Comparison of ENCODE assay signal across 9 mouse cellular contexts in genomic region chr9:97019231-97019630, GRCm38 (mm10). TPM values are rescaled to one million over a fixed set of nuclear protein-coding genes. Genes with fewer than 3 reads are reported as not detected.
A peak's percentile ranks its signal among the peaks of the same experiment; 100 is the strongest.
DNase-seq lines count a peak whose midpoint lies in the region; ATAC-seq lines count a peak whose summit lies in the region.
"Had no signal": no experiment of that assay in that cellular context is flagged by ENCODE, and none has a peak within 500 bp of the region (broad histone marks: within the 10 kb centered on the region; RNA-seq: fewer than 3 reads in every experiment).

No protein-coding gene starts in this region.

- H3K4me2 ChIP-seq in liver, embryonic 11.5 days, result peak overlapping the region; percentile 76
- peak overlapping the region; percentile 100 for H3K4me2 ChIP-seq in embryonic facial prominence, embryonic 15.5 days (replicated peaks)
- H3K4me2 ChIP-seq in neural tube, embryonic 15.5 days, result peak overlapping the region; percentile 87

- no peaks in the 10 kb centered on the region for H3K36me3 ChIP-seq in liver, embryonic 11.5 days (ENCODE audit: control insufficient read depth, insufficient read depth, low read length)
- H3K36me3 ChIP-seq in embryonic facial prominence, embryonic 15.5 days, result no peaks in the 10 kb centered on the region
- no peaks in the 10 kb centered on the region for H3K36me3 ChIP-seq in neural tube, embryonic 15.5 days

- H3K4me1 ChIP-seq in liver, embryonic 11.5 days (replicated peaks; ENCODE audit: control insufficient read depth, insufficient read depth, low read length), result no peaks in the 10 kb centered on the region; the same call in none of the 2 replicates
- H3K4me1 ChIP-seq in embryonic facial prominence, embryonic 15.5 days, result peaks cover 32% of the 10 kb centered on the region
- peaks cover 46% of the 10 kb centered on the region for H3K4me1 ChIP-seq in neural tube, embryonic 15.5 days

- intact Hi-C loops in gastrocnemius, postnatal 14 days (cut with DNase I; ENCODE audit: low total_unique reads), result loop anchor here (5.0 kb wide), 1 partner anchor 57 kb away; no protein-coding TSS in a partner anchor

- peak overlapping the region; percentile 59 for H3K4me3 ChIP-seq in liver, embryonic 11.5 days (ENCODE audit: low read depth, low read length)
- peak overlapping the region; percentile 67 for H3K4me3 ChIP-seq in embryonic facial prominence, embryonic 15.5 days (replicated peaks)
- peak overlapping the region; percentile 68 for H3K4me3 ChIP-seq in neural tube, embryonic 15.5 days (replicated peaks)

- H3K27me3 ChIP-seq in liver, embryonic 11.5 days (replicated peaks; ENCODE audit: control insufficient read depth, insufficient read depth, low read length), result peaks cover 50% of the 10 kb centered on the region
- peaks cover 23% of the 10 kb centered on the region for H3K27me3 ChIP-seq in embryonic facial prominence, embryonic 15.5 days
- H3K27me3 ChIP-seq in neural tube, embryonic 15.5 days (replicated peaks), result no peaks in the 10 kb centered on the region

- H3K9ac ChIP-seq in liver, embryonic 11.5 days (ENCODE audit: low read depth, low read length), result no peak overlapping the region
- H3K9ac ChIP-seq in embryonic facial prominence, embryonic 15.5 days, result no peak overlapping the region
- peak overlapping the region; percentile 86 for H3K9ac ChIP-seq in neural tube, embryonic 15.5 days (replicated peaks)

- 1% methylated on average over 11 of the region's 11 CpGs for WGBS in liver, embryonic 11.5 days
- 2% methylated on average over 11 of the region's 11 CpGs for WGBS in embryonic facial prominence, embryonic 15.5 days
- 0% methylated on average over 11 of the region's 11 CpGs for WGBS in neural tube, embryonic 15.5 days

- no peak for ATAC-seq in liver, embryonic 11.5 days (replicated peaks; ENCODE audit: low FRiP score)
- no peak for ATAC-seq in embryonic facial prominence, embryonic 15.5 days (ENCODE audit: insufficient number of reproducible peaks, low FRiP score, low TSS enrichment, low read depth)
- ATAC-seq in neural tube, embryonic 15.5 days (ENCODE audit: low FRiP score), result peak; percentile 23; the same call in 1 of the 2 replicates
- ATAC-seq in erythroid progenitor cell, adult 5-6 weeks (replicated peaks; ENCODE audit: low FRiP score, poor library complexity, severe bottlenecking), result no peak

- H3K27ac ChIP-seq in liver, embryonic 11.5 days (ENCODE audit: low read depth, low read length), result no peak overlapping the region
- H3K27ac ChIP-seq in embryonic facial prominence, embryonic 15.5 days (replicated peaks), result no peak overlapping the region
- peak overlapping the region; percentile 94 for H3K27ac ChIP-seq in neural tube, embryonic 15.5 days (replicated peaks)

- no peak for DNase-seq in liver, embryonic 11.5 days (ENCODE audit: low spot score)
- DNase-seq in liver, result no peak
- DNase-seq in kidney, postnatal 14 days, result peak; percentile 30
- no peak for DNase-seq in urinary bladder, adult 18-20 months (ENCODE audit: low spot score in 2 of 2)
- no peak for DNase-seq in gastrocnemius, postnatal 14 days

- H3K9me3 ChIP-seq in liver, embryonic 11.5 days (ENCODE audit: control insufficient read depth, low read length), result no peaks in the 10 kb centered on the region
- no peaks in the 10 kb centered on the region for H3K9me3 ChIP-seq in embryonic facial prominence, embryonic 15.5 days (replicated peaks)
- H3K9me3 ChIP-seq in neural tube, embryonic 15.5 days (replicated peaks), result no peaks in the 10 kb centered on the region

RNA-seq across cellular contexts. Expression of gene Spsb4, which starts 0.6 kb away (rescaled TPM):
- polyA plus RNA-seq in liver, embryonic 11.5 days (2014; fragmentation: Nextera tagmentation; extraction: Ambion mirVana), result 6.8 and 8.1 TPM in 2 replicates
- 11.4 and 15.4 TPM in 2 replicates for polyA plus RNA-seq in embryonic facial prominence, embryonic 15.5 days (2015; fragmentation: Nextera tagmentation; extraction: Ambion mirVana)
- polyA plus RNA-seq in neural tube, embryonic 15.5 days (2015; fragmentation: Nextera tagmentation; extraction: Ambion mirVana), result 28.5 and 31.0 TPM in 2 replicates
- 3.4 TPM in 1 of 2 replicates, not detected in the other for total RNA-seq in erythroid progenitor cell, adult 5-6 weeks (2015; ENCODE audit: low replicate concordance)
- not detected in 2 replicates for total RNA-seq in erythroid progenitor cell, adult 5-6 weeks (2017; ENCODE audit: low replicate concordance)
- total RNA-seq in gastrocnemius, postnatal 14 days (2021), result 1 to 10 TPM; 2.6 to 6.3 TPM
- total RNA-seq: neutrophil, adult 5-6 weeks had no signal
